Mouse (Mus musculus) kidney, adult 9 months (tissue): ENCODE measurements at regions not wholly inside any gene's neighbourhood (a gene's known extent, or its start where the extent isn't known, plus 50 kb on each side); places are given as distances from the start of the nearest gene placed in this dataset.

Experiments
- DNase-seq: peaks from one replicate; pipeline ENCODE4 v3.0.0; 2022

- no peak for DNase-seq
These were observed 66.6 kb upstream of the Gli2 start for GRCm38 (mm10) chr1:119119863-119120569.

- DNase-seq, result no peak
These were observed 61.8 kb upstream of the Gli2 start for GRCm38 (mm10) chr1:119115106-119115674.

GRCm38 (mm10) chr1:119108578-119108977 is 55.2 kb upstream of the Gli2 start:
- peak; percentile 24 for DNase-seq

GRCm38 (mm10) chr1:119106246-119106975 is 53.0 kb upstream of the Gli2 start:
- no peak for DNase-seq
